Mouse (Mus musculus) cerebellum, adult 11 months (tissue): ENCODE measurements at regions not wholly inside any gene's neighbourhood (a gene's known extent, or its start where the extent isn't known, plus 50 kb on each side); places are given as distances from the start of the nearest gene placed in this dataset.

Experiments
- DNase-seq: peaks from one replicate; pipeline ENCODE4 v3.0.0; 2022

DNA sequence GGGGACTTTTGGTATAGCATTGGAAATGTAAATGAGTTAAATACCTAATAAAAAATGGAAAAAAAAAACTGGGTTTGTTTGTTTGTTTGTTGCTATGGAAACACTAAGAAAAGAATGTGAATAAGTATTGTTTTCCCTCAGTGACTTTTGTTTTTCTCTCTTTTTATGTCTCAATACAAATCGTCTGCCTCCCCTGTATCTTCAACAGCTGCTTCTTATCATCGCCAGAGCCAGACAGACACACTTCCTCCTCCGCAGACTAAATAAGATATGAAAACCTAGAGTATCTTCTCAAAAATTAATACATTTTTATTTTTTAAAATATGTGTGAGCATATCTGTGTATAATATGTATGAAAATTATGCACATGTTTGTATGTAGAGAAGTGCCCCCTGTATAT lies 389.0 kb downstream of the Nuf2 start:
- no peak for DNase-seq

DNA sequence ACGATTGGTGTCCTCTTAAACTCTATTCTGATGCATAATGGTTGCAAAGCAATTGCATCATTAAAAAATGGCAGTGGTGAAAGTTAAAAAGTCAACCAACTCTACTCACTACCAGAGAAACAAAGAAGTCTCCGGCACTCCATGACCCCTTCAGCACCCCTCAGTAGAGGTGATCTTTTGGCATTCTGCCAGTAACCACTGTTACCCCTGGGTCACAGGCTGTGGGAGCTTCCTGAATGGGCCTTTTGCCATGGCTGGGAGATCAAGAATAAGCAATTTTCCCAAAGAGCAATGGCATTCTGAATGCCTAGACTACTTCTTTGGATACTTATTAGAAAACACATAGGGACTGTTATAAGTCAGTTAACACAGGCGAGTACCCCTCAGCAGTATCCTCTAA lies 391.2 kb downstream of the Nuf2 start:
- DNase-seq, result no peak

DNA sequence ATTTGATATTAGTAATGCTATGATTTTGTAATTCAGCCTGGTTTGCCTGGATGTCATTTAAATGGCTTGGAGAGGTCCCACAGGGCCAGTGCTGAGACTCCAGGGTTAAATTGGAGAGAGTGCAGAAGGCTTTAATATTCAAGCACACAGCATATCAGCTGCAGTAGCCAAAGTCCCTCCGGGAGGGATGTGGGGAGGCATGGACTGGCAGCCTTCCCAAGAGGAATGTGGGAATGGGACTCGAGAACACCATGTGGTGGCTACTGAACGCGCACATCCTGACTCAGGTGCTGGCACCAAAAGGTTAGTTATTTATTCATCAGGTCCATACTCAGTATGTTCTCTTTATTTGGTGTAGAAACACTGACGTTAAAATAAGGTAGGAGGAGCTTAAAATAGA lies 391.8 kb downstream of the Nuf2 start:
- no peak for DNase-seq

DNA sequence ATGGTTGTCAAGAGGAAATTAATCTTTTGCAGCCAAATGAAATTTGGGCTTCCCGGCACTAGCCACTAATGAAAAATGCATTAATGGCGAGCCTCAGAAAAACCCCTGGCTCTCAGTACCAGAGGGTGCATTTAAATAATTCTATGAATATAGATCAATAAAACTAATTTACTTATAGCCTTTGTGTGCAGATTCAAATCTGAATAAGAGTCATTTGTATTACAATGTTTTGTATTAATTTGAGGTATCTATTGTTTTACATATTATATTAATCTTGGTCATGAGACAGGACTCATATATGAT lies 392.1 kb downstream of the Nuf2 start:
- DNase-seq, result no peak

DNA sequence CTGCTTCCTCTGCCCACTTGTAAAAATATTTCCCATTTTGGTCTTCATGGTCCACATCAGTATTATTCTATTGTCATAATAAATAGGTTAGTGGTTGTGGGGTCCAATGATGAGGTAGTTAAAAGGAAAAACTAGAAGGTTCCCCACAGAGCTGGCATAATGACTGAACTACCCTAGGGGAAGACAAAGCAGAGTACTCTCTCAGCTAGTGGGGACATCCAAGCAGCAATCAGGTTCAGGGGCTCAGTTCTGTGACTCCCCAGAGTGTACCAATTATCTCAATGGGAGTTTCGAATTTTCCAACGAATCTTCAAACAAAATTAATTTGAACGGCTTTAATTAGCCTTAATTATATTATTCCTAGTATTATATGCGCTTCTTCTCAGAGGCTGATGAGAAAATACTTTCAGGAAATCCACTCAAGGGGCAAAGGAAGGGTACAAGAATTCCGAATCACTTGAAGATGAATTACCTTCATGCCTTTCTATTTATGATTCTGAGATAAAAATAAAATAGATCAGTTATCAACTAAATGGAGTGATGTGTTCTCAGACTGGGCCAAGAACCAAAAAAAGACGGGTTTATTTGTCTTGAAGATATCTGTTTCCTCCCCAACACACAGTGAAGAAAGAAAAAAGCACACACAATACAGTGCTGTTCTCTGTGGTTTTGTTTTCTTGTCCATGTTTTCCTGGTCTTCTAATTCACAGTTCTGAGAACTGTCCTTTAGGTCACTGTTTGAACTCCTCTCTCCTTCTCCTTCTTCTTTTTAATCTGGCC lies 392.7 kb downstream of the Nuf2 start:
- DNase-seq, result no peak

DNA sequence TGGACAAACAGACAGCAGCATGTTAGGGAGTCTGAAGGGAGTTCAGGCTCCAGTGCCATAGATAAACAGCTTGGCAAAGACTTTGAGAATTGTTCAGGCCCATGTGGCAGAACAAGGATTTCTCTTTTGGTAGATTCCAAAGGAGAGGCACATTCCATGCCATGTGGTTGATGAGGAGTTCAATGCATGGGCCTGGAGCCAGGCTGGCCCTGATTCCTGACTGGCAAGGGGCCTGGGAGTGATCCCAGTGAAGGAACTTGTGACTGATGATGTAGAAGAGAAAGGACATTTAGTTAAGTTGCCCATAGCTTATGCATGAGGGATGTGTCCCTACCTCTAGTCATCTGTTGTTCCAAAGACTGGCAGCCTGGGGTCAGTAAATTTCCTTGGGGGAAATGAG lies 395.7 kb downstream of the Nuf2 start:
- DNase-seq, result no peak

DNA sequence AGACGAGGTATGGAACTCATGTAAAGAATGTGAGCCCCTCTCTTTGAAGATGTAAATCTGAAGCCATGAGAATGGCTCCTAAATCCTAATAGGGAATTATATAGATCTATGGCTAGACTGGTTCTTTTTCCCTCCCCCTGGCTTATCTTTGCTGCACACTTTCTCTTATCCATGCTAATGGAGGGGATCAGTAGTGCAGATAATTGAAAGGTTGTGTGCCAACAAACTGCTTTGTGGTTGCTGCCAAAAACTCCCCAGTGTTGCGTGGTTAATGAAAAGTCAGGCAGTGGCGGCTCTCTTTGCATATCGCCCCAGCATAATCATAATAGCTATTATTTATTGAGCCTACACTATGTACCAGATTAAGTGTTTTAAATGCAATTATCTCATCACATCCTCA lies 427.6 kb downstream of the Nuf2 start:
- no peak for DNase-seq

DNA sequence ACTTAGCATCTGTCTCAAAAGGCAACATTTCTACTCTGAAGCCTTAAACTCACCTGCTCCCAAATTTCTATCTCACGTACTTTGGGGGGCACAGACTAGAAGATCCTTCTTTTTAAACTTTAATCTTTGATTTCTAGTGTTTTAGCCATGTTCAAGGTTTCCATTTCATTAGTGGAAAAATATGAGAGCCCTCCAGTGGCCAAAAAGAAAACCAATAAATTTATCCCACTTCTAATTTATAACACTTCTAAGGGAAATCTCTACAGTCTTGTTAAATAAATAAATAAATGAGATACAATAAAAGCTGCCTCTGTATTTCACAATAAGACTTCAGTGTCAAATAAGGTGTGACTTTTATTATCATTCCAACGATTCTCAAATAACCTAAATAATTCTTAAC lies 428.2 kb downstream of the Nuf2 start:
- no peak for DNase-seq

DNA sequence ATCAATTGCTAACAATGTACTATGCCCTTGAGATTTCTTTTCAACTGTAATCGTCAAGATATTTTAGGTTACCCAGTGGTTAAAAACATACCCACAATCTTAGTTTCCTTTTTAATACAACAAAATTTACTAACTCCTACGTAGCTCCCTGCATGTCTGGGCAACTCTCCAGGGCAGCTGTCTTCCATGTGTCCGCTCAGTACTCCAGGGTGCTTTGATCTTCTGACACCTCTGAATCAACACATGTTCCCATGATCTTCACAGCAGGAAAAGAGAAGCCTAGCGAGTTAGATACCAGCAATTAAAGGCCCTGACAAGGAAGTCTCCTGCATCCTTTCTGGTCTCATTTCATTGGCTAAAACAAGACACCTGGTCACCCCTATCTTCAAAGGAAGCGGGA lies 432.0 kb downstream of the Nuf2 start:
- DNase-seq, result no peak

DNA sequence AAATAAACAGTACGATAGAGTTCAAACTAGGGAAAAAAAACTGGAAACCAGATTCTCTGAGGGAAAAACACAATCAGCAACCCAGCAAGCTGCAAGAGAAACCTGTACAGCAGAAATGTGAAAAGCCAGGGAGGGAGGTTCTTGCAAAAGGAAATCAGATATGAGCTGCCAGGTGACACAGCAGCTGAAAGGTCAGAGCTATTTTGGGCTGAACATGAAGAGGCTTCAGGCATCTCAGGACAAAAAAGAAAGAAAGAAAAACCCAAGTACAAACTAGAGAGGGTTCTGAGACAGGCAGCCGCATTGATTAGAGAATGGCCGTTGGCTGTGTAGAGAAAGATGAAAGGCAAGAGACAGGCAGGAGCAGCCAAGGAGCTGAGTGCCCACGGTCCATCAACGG lies 434.5 kb downstream of the Nuf2 start:
- no peak for DNase-seq

DNA sequence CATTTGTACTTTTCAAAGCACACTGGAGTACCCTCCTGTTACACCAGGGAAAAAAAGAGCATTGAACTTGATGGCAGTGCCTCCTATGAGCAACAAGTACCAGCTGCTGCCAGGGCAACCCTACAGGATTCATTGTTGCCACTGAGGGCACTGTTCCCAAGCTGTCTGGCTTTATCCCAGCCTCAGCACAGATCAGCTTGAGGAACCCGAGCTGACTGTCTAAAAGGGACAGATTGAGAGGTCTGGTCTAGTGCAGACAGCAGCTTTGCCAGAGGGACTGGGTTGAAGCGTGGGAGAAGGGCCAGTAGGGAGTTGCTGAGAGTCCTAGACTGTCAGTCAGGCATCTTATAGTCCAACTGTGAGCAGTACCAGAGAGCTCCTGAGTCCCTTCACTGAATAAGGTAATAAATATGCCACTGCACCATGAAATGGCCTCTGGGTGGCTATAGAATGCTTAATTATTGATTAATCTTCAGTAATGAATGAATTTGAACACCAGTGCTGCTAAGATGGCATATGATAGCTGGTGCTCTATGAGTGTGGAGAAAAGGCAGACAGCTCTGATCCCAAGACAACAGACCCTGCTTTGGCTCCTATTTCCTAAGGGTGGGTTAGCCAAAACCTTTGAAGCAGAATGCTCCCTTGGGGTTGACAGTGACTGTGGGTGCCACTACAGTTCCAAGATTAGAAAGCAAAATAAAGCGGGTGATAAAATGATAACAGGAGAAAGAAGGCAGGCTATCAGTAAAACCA lies 437.5 kb downstream of the Nuf2 start:
- DNase-seq, result no peak

DNA sequence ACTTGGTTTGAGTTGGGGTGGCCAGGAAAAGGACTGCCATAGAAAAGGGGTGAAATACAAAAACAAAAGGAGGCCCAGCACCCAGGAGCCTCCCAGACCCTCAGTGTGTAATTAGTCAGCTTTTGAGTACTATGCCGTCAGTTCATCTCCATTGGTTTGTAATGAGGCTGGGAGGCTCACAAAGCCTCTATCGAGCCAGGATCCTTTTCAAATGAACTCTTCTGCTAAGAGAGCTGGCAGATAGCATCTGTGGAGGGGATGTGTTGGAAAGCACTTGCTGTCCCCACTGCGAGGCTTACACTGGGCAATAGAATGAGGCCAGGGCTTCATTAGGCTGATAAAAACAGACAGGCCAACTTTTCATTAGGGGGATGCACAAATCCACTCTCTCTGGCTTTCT lies 445.2 kb downstream of the Nuf2 start:
- DNase-seq, result no peak

DNA sequence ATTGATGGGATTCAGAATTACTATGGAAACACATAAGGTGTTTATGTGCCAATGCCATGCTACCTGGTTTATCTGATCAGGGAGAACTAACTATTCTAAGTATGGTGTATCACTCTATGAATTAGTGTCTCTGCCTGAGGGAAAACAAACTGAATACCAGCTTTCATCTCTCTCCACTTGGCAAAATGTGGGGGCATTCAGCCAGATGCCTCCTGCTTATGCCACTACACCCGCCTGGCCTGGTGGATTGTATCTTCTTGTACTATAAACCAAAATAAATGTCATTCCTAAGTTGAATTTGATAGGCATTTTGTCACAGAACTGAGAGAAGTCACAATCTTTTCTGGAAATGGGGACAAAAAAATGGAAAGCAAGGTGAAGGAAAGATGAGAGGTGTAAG lies 450.6 kb downstream of the Nuf2 start:
- DNase-seq, result no peak

DNA sequence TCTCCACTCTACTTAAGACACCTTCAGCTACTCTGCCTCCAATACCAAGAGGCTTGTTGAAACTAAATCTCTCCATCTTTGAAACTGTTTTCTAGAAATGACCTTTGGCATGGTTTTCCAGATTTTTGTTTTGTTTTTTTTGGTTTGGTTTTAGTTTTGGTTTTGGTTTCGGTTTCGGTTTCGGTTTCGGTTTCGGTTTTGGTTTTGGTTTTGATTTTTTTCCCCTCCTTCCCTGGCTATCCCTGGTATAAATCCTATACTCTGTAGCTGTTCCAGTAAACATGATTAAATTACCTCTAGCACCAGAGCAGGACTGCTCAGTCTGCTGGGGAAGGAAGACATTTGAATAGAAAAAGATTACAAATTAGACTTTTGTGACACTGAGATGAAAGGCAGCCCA lies 454.0 kb downstream of the Nuf2 start:
- no peak for DNase-seq

DNA sequence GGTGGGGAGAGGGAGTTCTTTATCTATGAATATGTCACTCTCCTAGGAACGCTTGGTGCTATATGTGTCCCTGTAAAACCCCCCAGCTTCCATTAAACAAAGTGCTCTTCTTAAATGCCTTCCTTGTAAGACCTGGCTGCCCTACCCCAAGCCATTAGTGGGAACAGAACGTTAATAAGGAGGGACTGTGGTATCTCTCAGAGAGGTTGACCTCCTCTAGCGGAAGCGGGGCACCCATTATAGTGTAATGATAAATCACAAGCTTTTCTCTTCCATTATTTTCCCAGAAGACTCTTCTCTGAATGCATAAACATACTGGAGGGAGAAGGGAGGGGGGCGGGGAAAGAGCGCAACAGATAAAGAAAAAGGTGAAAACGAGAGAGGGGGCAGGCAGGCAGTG lies 455.3 kb downstream of the Nuf2 start:
- DNase-seq, result no peak

DNA sequence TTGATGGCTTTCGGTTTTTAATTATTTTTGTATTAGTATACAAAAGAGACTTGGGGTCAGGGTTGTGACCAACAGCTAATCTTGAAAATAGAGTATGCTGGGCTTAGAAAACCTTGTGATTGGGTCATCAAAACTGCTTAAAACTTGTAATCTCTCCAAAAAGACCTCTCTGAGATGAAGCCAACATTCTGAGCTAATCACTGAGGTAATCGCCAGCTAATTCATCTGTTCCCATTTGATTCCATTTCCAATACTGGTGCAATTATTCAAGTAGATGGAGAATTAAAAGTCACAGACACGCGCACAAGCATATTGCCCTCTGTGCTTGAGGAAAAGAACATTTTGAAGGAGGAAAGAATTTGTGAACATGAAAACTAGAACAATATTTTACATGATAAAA lies 459.9 kb downstream of the Nuf2 start:
- no peak for DNase-seq

DNA sequence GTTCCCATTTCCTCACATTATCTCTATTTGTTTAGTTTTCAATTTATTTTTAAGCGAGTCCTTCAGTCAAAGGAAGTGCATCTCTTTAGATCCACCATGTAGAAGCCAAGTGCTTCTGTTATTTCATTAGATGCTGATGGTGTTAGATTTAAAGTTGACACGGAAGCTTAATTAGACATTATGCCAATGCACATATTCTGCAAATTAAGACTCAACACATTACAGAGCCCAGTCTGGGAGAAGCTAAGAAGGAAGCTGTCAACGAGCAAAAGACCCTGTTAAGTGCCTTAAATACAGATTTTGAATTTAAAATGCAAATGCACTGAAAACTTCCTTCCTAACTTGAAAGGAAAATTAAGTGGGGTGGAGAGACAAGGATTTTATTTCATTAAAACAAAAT lies 461.6 kb downstream of the Nuf2 start:
- DNase-seq, result no peak

DNA sequence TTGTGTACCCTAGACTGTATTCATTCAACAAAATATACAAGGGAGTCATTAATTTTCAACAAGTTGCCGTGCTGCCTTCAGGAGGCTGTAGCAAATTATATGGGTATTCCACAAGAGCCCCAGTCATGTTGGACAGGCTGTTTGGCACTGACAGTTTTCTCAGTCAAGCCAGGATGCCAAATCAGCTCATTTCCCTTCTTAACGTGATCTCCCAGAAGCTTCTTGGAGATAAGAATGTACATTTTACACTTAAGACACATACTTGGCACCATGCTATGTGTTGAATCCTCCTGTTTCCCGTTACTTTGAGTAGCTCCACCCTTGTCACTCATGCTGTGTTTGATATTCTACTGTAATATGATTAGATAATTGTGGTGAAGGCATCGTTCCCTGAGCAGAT lies 464.5 kb downstream of the Nuf2 start:
- no peak for DNase-seq

DNA sequence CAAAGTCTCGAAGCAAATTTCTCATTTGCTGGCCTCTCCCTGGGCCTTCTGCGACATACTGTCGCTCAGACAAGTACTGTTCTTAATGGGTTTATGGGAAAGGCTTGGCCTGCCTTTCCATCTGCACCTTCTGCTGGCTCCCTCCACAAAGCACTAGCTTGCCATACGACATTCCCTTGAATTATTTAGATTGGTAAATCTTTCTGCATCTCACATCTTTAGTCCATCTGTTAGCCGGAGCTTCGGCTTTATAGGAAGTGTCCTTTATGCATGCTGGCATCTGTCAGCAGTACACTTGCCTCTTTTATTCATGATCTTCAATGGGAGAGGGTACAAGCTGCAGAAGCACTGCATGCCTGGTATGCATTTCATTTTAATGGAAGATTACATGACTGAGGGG lies 470.6 kb downstream of the Nuf2 start:
- DNase-seq, result no peak

DNA sequence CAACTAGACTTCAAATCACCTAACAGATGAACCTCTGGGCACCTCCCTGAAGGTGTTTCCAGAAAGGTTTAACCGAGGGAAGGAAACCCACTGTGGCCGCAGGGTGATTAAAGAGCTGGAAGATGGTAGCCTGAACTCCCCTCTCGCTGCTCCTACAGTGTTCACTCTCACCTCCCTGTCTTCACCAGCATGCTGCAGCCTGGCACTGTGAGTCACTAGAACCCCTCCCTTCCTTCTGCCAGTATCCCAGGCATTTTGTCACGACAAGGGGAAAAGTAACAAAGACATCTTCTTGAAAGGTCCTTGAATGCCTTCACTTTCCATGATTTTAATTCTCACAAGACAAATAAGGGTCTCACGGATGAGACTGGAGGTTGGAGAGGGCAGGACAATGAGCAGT lies 471.1 kb downstream of the Nuf2 start:
- no peak for DNase-seq

DNA sequence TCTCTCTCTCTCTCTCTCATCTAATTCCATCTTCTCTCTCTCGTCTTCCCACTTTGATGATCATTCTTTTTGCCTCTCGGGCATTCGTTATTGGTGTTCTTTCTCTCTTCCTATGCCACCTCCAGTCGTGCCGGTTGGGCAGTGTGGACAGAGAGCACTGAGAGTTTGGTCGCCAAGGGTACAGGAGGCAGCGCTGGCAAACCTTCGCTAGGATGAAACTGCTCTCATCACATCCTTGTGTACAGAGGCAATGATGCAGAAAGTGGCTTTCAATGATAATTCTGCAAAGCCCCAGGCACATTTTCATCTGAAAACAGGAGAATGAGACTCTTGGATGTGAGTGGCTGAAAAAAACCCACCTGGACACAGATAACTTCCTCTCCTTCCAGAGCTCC lies 479.4 kb downstream of the Nuf2 start:
- no peak for DNase-seq

DNA sequence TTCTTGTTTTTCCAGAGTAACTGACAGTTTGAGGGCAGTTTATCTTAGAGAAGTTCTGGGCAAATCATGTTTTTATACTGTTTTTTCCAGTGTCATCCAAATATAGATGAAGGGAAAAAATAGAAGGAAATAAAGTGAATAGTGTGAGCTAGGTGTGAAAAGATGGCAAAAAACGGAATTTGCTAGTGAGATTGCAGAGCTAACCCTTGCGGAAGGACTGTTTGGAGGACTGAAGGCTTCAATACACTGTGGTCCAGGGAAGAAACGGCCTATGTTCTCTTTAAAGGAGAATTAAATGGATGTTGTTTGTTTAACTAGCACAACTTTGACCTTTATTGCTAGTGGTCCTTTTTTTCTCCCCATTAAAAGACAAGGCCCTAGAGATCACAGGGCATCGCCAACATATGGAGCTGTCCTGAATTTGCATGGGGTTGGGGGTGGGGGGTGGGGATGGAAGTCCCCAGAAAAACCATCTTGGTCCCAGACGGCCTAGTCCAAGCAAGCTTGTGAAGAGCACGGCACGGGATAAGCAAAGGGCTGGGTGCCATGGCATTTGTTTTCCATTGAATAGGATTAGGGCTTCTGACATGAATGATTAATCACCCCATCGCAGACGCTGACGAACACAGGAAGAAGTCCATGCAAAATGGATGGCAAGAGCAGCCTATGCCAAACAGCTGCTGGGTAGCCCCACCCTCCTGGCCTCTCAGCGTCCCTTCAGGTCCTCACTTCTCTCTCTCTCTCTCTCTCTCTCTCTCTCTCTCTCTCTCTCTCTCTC lies 480.0 kb downstream of the Nuf2 start:
- DNase-seq, result no peak

DNA sequence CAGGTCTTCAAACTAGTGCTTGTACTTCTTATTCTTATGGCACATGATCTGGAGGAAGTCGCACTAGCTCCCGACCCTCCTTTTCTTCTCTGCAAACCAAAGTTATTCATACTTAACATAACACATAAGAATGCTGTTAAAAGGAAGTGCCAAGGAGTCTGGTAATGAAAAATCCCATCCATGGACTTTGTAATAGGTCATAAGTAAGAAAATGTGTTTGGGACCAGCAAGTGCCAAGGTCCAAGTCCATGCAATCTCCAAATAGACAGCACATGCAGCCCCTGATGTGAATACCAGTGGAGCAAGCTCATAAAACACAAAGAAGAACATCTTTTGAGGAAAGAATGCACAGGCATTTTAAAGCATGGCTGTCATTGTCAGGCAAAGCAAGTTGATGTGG lies 481.4 kb downstream of the Nuf2 start:
- no peak for DNase-seq

DNA sequence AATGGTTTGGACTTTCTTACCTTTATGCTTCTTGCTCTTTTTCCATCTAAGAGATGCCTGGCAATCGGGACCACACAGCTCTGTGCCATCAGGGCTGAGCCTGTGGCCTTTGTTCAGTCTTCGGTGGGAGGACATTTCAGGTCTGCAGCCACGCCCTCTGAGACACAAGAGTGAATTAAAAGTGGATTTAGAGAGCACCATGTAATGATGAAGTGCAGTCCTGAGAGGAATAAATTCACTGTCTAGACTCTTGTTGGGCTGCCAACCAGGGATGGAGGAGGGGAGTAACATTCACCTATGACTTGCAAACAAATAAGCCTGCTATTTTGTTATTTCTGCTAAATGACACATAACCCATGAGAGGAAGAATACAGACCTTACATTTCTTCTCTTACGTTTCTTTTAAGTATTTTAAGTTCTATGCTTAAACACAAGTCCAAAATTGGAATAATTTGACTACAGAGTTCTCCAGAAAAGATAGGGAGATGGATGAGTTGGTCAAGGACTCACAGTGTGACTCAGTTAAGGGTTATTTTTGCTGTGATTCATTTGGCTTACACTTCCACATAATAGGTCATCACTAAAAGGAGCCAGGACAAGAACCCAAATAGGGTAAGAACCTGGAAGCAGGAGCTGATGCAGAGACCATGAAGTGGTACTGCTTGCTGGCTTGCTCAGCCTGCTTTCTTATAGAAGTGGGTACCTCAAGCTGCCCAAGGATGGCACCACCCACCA lies 484.3 kb downstream of the Nuf2 start:
- DNase-seq, result no peak
